Mouse (Mus musculus) C2C12 (cell line): Measurements from ENCODE around the gene Chchd3. TPM values are rescaled to one million over a fixed set of nuclear protein-coding genes. Genes with fewer than 3 reads are reported as not detected.

Source experiments
- H3K27me3 ChIP-seq: one replicate; pipeline ENCODE4 v1.6.1; 2011; ENCODE audit not compliant: control insufficient read depth, insufficient read depth, insufficient read length
- H3K36me3 ChIP-seq: one replicate; pipeline ENCODE4 v1.6.1; 2011; ENCODE audit not compliant: control insufficient read depth, insufficient read depth
- H3K4me3 ChIP-seq: one replicate; pipeline ENCODE4 v1.5.1; 2011; ENCODE audit warnings: mild to moderate bottlenecking, control low read depth; ENCODE audit not compliant: poor library complexity, insufficient read depth, severe bottlenecking
- H3K79me2 ChIP-seq: one replicate; pipeline ENCODE4 v1.6.1; 2011; ENCODE audit not compliant: control insufficient read depth, insufficient read depth
- H3K79me3 ChIP-seq: one replicate; pipeline ENCODE4 v1.6.1; 2011; ENCODE audit warnings: low read depth, control low read depth
- H3ac ChIP-seq: one replicate; pipeline ENCODE3; 2011; ENCODE audit warnings: low read depth; ENCODE audit not compliant: control insufficient read depth, insufficient read length
- CEBPB ChIP-seq: IDR thresholded peaks from one replicate; pipeline ENCODE4 v1.6.1; 2011; ENCODE audit warnings: low read depth, mild to moderate bottlenecking, control low read depth, moderate library complexity
- CTCF ChIP-seq: IDR thresholded peaks from one replicate; pipeline ENCODE4 v1.5.1; 2011; ENCODE audit not compliant: control insufficient read depth, insufficient read depth, insufficient read length
- FOSL1 ChIP-seq: IDR thresholded peaks from one replicate; pipeline ENCODE4 v1.8.0; 2011; ENCODE audit warnings: mild to moderate bottlenecking, low read length; ENCODE audit not compliant: poor library complexity, insufficient read depth, severe bottlenecking
- MAX ChIP-seq: IDR thresholded peaks from one replicate; pipeline ENCODE4 v1.6.1; 2011; ENCODE audit warnings: mild to moderate bottlenecking, control low read depth
- MYOD1 ChIP-seq: IDR thresholded peaks from one replicate; pipeline ENCODE4 v1.6.1; 2011; ENCODE audit warnings: low read depth; ENCODE audit not compliant: control insufficient read depth, insufficient read length
- MYOG ChIP-seq: IDR thresholded peaks from one replicate; pipeline ENCODE4 v1.6.1; 2011; ENCODE audit not compliant: control insufficient read depth, insufficient read length; ENCODE audit errors: extremely low read depth
- USF1 ChIP-seq: IDR thresholded peaks from one replicate; pipeline ENCODE4 v1.6.1; 2011; ENCODE audit warnings: low read depth, mild to moderate bottlenecking, control low read depth, moderate library complexity
- polyA plus RNA-seq: library from polyadenylated mRNA; unstranded; fragments of >200 nt; fragmentation: generic; extraction: Trizol; gene quantifications from one replicate; pipeline ENCODE4 v1.2.1, GENCODE M21; 2012; ENCODE audit warnings: missing spikeins

Chchd3 gene
- polyA plus RNA-seq, 1 experiment: 94.8 TPM

DNA sequence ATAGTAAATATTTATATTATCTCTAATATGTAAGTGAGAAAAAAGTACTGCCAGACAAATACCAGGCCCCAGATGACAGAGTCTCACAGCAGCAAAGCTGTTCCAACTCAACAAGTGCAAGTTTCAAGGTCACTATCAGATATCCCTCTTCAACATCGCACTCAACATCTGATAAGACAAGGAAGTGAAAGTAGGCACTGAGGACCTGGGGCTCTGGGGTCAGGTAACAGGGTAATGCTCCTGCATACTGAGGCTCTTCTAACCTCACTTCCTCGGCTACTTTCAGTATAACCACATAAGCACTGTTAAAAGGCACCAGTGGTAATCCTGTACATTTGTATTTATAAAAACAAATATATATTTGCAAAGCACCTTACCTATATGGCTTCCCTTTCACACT, 8.4 kb downstream of the Chchd3 start:
- Histone ChIP-seq H3K79me2 (peaks cover 56% of the 10 kb centered on the region), H3K36me3 (peaks cover 49% of the 10 kb centered on the region), H3ac (no peak overlapping the region), H3K79me3 (peaks cover 32% of the 10 kb centered on the region), H3K27me3 (no peaks in the 10 kb centered on the region), H3K4me3 (no peak overlapping the region)
- no peak for TF ChIP-seq MYOG
- TF ChIP-seq USF1: no peak
- no peak for TF ChIP-seq FOSL1
- TF ChIP-seq MAX: no peak
- TF ChIP-seq CTCF: no peak
- no peak for TF ChIP-seq MYOD1
- no peak for TF ChIP-seq CEBPB

DNA sequence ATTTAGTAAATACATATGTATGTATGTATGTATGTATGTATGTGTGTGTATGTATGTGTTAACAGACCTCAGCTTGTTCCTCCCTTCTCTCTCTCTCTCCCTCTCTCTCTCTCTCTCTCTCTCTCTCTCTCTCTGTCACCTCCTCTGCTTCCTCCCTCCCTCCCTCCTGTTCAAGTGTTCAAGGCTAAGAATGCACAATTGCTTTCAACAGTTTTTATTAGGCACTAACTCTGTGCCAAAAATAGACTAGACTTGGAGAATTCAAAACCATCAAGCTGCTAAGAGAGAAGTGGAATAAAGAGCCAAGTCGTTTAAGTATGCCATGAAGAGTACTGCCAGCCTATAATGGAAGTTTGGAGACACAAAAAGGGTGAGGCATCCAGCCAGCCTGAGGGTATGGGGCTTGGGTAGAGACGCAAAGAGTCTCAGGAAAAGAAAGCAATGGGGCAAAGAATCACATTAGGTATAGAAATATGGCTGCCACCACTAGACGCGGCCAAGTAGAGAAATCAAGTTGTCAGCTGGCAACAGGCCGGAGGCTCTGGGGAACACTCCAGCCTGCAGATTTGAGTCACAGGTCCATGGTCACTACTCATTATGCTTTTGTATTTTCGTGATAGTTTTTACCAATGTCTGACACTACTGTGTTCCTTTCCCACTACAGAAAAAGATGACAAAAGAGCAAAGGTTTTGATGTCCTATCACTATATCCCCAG, 10.2 kb downstream of the Chchd3 start:
- TF ChIP-seq MYOG: no peak
- no peak for TF ChIP-seq CEBPB
- no peak for TF ChIP-seq MAX
- TF ChIP-seq CTCF: no peak
- TF ChIP-seq USF1: no peak
- no peak for TF ChIP-seq FOSL1
- no peak for TF ChIP-seq MYOD1
- no peaks in the 10 kb centered on the region for H3K27me3 ChIP-seq
- H3K4me3 ChIP-seq: no peak overlapping the region
- H3K79me2 ChIP-seq: peaks cover 38% of the 10 kb centered on the region
- no peak overlapping the region for H3ac ChIP-seq
- peaks cover 36% of the 10 kb centered on the region for H3K36me3 ChIP-seq
- peaks cover 15% of the 10 kb centered on the region for H3K79me3 ChIP-seq

DNA sequence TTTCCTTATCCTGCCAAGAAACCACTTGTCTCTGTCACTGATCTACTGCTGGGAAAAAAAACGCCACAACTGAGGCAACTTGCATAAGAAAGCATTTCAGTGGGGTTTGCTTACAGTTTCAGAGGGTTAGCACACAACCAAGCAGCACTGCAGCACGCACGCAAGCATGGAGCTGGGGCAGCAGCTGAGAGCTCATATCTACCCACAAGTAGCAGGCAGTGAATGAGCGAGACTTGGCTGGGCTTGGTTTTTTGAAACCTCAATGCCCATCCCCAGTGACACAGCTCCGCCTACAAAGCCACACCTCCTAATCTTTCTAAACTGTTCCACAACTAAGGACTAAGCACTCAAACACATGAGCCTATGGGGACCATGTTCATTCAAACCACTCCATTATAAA, 16.6 kb downstream of the Chchd3 start:
- Histone ChIP-seq H3ac (no peak overlapping the region), H3K79me2 (peaks cover 47% of the 10 kb centered on the region), H3K79me3 (peaks cover 18% of the 10 kb centered on the region), H3K36me3 (peaks cover 39% of the 10 kb centered on the region), H3K27me3 (no peaks in the 10 kb centered on the region), H3K4me3 (no peak overlapping the region)
- TF ChIP-seq MAX (no peak), CTCF (no peak), USF1 (no peak), FOSL1 (no peak), MYOG (no peak), MYOD1 (no peak), CEBPB (no peak)

DNA sequence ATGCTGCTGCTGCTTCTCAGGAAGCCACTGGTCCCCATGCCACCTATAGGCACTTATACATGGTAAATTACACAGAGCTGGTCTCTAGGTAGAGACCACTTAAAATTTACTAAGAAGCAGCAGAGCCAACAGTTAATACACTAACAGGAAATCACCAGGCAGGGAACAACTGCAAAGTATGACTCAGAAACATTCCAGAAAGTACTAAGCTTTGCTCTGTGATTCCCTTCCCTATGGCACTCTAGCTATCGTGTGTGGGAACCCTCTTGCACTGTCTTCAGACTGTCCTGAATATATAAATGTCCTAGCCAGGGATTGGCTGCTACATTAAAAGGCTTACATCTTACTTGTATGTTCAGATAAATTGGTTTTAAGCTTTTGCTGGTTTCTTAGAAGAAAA, 17.2 kb downstream of the Chchd3 start:
- no peak overlapping the region for H3K4me3 ChIP-seq
- H3K79me3 ChIP-seq: peaks cover 18% of the 10 kb centered on the region
- no peaks in the 10 kb centered on the region for H3K27me3 ChIP-seq
- peaks cover 47% of the 10 kb centered on the region for H3K79me2 ChIP-seq
- no peak for TF ChIP-seq USF1
- TF ChIP-seq MYOD1: no peak
- no peak for TF ChIP-seq CTCF
- TF ChIP-seq FOSL1: no peak
- H3ac ChIP-seq: no peak overlapping the region
- peaks cover 39% of the 10 kb centered on the region for H3K36me3 ChIP-seq

GRCm38 (mm10) chr6:33041978-33042377, 18.1 kb downstream of the Chchd3 start:
- H3K27me3 ChIP-seq: no peaks in the 10 kb centered on the region
- no peak for TF ChIP-seq CEBPB
- no peak for TF ChIP-seq MAX
- no peak for TF ChIP-seq USF1
- no peak for TF ChIP-seq MYOD1
- TF ChIP-seq MYOG: no peak
- TF ChIP-seq CTCF: no peak
- peaks cover 45% of the 10 kb centered on the region for H3K36me3 ChIP-seq
- H3K79me3 ChIP-seq: peaks cover 21% of the 10 kb centered on the region
- H3K4me3 ChIP-seq: no peak overlapping the region
- peaks cover 54% of the 10 kb centered on the region for H3K79me2 ChIP-seq
- H3ac ChIP-seq: no peak overlapping the region

DNA sequence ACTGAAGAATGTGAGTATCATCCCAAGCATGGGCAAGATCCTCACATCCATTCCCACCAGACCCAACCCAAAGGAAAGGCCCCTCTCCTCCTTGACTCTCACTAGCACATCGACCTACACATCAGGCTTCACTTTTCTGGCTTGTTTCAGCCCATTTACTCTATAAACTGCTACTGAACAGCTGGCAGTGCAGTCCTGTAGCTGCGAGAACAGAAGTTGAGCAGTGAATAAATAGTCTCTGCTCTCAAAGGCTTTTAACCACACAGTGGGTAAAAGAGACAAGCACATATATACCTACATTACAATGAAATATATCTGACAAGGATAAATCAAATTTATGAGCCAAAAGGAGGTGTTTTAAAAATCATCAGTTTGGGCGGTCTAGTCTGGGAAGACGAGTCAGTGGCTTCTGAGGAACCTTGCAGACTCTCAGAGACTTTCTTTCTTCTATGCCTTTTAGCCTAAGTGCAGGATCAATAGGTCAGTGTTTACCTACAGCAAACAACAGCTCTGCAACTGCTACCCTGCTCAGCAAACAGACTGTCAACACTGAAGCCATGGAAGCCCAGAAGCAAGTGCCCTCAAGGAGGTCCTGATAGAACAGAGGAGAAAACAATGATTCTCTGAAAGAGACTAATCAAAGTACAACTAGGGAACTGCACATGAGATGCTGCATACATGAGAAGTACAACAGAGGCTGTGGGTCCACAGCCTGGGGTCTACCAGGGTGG, 19.5 kb downstream of the Chchd3 start:
- TF ChIP-seq CTCF: no peak
- TF ChIP-seq USF1: no peak
- TF ChIP-seq MYOD1: no peak
- no peak for TF ChIP-seq CEBPB
- H3K36me3 ChIP-seq: peaks cover 49% of the 10 kb centered on the region
- no peak overlapping the region for H3ac ChIP-seq
- H3K4me3 ChIP-seq: no peak overlapping the region
- no peaks in the 10 kb centered on the region for H3K27me3 ChIP-seq
- peaks cover 22% of the 10 kb centered on the region for H3K79me3 ChIP-seq
- peaks cover 68% of the 10 kb centered on the region for H3K79me2 ChIP-seq
